Mouse (Mus musculus): Measurements from ENCODE around the gene Atp8b4.

GRCm38 (mm10) chr2:126341521-126341920, 159.0 kb downstream of the Atp8b4 start:
- TF ChIP-seq CTCF (conservative IDR thresholded peaks at IDR 0.05; ENCODE audit: low read length) (no peak), NANOG (IDR thresholded peaks at IDR 0.05; ENCODE audit: borderline replicate concordance, low read length) (no peak)
